24 mouse cellular contexts compared by ENCODE assay signal in genomic region chr6:92570090-92570489, GRCm38 (mm10).
A peak's percentile ranks its signal among the peaks of the same experiment; 100 is the strongest.
DNase-seq lines count a peak whose midpoint lies in the region; ATAC-seq and TF ChIP-seq lines count a peak whose summit lies in the region.
"Had no signal": no experiment of that assay in that cellular context is flagged by ENCODE, and none has a peak within 500 bp of the region (broad histone marks: within the 10 kb centered on the region; RNA-seq: fewer than 3 reads in every experiment).

No protein-coding gene starts in this region.

- ATAC-seq in forebrain, embryonic 12.5 days (ENCODE audit: low FRiP score), result no peak
- ATAC-seq in forebrain, embryonic 16.5 days, result no peak
- no peak for ATAC-seq in hindbrain, embryonic 12.5 days (ENCODE audit: low FRiP score)
- no peak for ATAC-seq in hindbrain, embryonic 11.5 days (ENCODE audit: low FRiP score)
- no peak for ATAC-seq in hindbrain, postnatal 0 days
- ATAC-seq in intestine, postnatal 0 days, result no peak
- ATAC-seq: activated CD4-positive, CD25-positive, alpha-beta regulatory T cell, adult 4 months; liver, embryonic 12.5 days; Patski had no signal

- no peak for DNase-seq in hindbrain, embryonic 11.5 days (ENCODE audit: low spot score)
- peak; percentile 15 for DNase-seq in ZHBTc4 (ENCODE audit: low read depth, low spot score)
- DNase-seq in hindbrain, postnatal 0 days (ENCODE audit: low spot score), result peak; percentile 24
- no peak for DNase-seq in gastrocnemius, postnatal 14 days
- DNase-seq: adrenal gland, postnatal 10 days; cerebellum, adult 18-20 months; gastrocnemius, postnatal 10 days; heart, adult 2 months; kidney, adult 8-10 months; kidney, postnatal 36 days; lung, adult 2 months; right cerebral cortex, postnatal 4 days; thymus, adult 2 months had no signal

- TF ChIP-seq CTCF in hindbrain, postnatal 0 days (IDR thresholded peaks at IDR 0.05; ENCODE audit: low read depth), result no peak
- TF ChIP-seq CTCF in intestine, postnatal 0 days (IDR thresholded peaks at IDR 0.05; ENCODE audit: low read depth), result no peak

- 34% methylated on average over 7 of the region's 7 CpGs for WGBS in forebrain, embryonic 12.5 days
- 19% methylated on average over 7 of the region's 7 CpGs for WGBS in forebrain, embryonic 16.5 days
- WGBS in hindbrain, embryonic 12.5 days, result 59% methylated on average over 7 of the region's 7 CpGs
- 67% methylated on average over 7 of the region's 7 CpGs for WGBS in hindbrain, embryonic 11.5 days
- 38% methylated on average over 7 of the region's 7 CpGs for whole genome bisulfite sequencing in hindbrain, postnatal 0 days
- 37% methylated on average over 7 of the region's 7 CpGs for WGBS in intestine, postnatal 0 days

- H3K4me2 ChIP-seq in forebrain, embryonic 12.5 days, result no peak overlapping the region
- H3K4me2 ChIP-seq in forebrain, embryonic 16.5 days (ENCODE audit: low read length), result no peak overlapping the region
- H3K4me2 ChIP-seq in hindbrain, embryonic 12.5 days (replicated peaks), result no peak overlapping the region
- H3K4me2 ChIP-seq in hindbrain, embryonic 11.5 days (replicated peaks; ENCODE audit: low read depth, low read length), result no peak overlapping the region
- no peak overlapping the region for H3K4me2 ChIP-seq in hindbrain, postnatal 0 days (ENCODE audit: low read depth, low read length)
- no peak overlapping the region for H3K4me2 ChIP-seq in intestine, postnatal 0 days (replicated peaks; ENCODE audit: low read depth)
- H3K4me2 ChIP-seq: limb, embryonic 12.5 days; liver, embryonic 12.5 days had no signal

- intact Hi-C loops in gastrocnemius, postnatal 14 days (cut with DNase I; ENCODE audit: low total_unique reads), result no loop called here

- H3K9ac ChIP-seq in forebrain, embryonic 12.5 days, result no peak overlapping the region
- H3K9ac ChIP-seq in forebrain, embryonic 16.5 days (replicated peaks; ENCODE audit: low read depth, low read length), result no peak overlapping the region
- H3K9ac ChIP-seq in hindbrain, embryonic 12.5 days, result no peak overlapping the region
- no peak overlapping the region for H3K9ac ChIP-seq in hindbrain, embryonic 11.5 days (ENCODE audit: low read depth, low read length)
- 0 out of 2 replicates have a peak overlapping the region, but pooled peaks have one; percentile 14 for H3K9ac ChIP-seq in hindbrain, postnatal 0 days (replicated peaks; ENCODE audit: low read length)
- H3K9ac ChIP-seq in intestine, postnatal 0 days (ENCODE audit: low read depth, low read length), result no peak overlapping the region
- H3K9ac ChIP-seq: limb, embryonic 12.5 days; liver, embryonic 12.5 days had no signal

- H3K36me3 ChIP-seq in forebrain, embryonic 12.5 days (replicated peaks), result no peaks in the 10 kb centered on the region
- no peaks in the 10 kb centered on the region for H3K36me3 ChIP-seq in forebrain, embryonic 16.5 days (ENCODE audit: control insufficient read depth, insufficient read depth)
- no peaks in the 10 kb centered on the region; the same call in 1 of the 2 replicates for H3K36me3 ChIP-seq in hindbrain, embryonic 12.5 days
- H3K36me3 ChIP-seq in hindbrain, embryonic 11.5 days (ENCODE audit: control insufficient read depth, insufficient read depth, low read length), result no peaks in the 10 kb centered on the region
- H3K36me3 ChIP-seq in hindbrain, postnatal 0 days (ENCODE audit: insufficient read depth, low read length), result no peaks in the 10 kb centered on the region
- H3K36me3 ChIP-seq in intestine, postnatal 0 days (ENCODE audit: control insufficient read depth, insufficient read depth), result no peaks in the 10 kb centered on the region
- H3K36me3 ChIP-seq: embryonic facial prominence, embryonic 10.5 days; limb, embryonic 12.5 days; liver, embryonic 12.5 days had no signal

- H3K9me3 ChIP-seq in forebrain, embryonic 12.5 days, result no peaks in the 10 kb centered on the region
- no peaks in the 10 kb centered on the region for H3K9me3 ChIP-seq in forebrain, embryonic 16.5 days (ENCODE audit: control insufficient read depth, low read length)
- H3K9me3 ChIP-seq in hindbrain, embryonic 12.5 days (replicated peaks), result no peaks in the 10 kb centered on the region
- H3K9me3 ChIP-seq in hindbrain, embryonic 11.5 days (ENCODE audit: control insufficient read depth, low read length), result no peaks in the 10 kb centered on the region
- H3K9me3 ChIP-seq in hindbrain, postnatal 0 days (ENCODE audit: low read length), result no peaks in the 10 kb centered on the region
- no peaks in the 10 kb centered on the region for H3K9me3 ChIP-seq in intestine, postnatal 0 days (ENCODE audit: control insufficient read depth)
- H3K9me3 ChIP-seq: embryonic facial prominence, embryonic 10.5 days; limb, embryonic 12.5 days; liver, embryonic 12.5 days had no signal

- peaks cover 11% of the 10 kb centered on the region; the same call in 1 of the 2 replicates for H3K4me1 ChIP-seq in forebrain, embryonic 12.5 days
- H3K4me1 ChIP-seq in forebrain, embryonic 16.5 days (replicated peaks; ENCODE audit: control insufficient read depth, insufficient read depth, low read length), result peaks cover 7% of the 10 kb centered on the region; the same call in 1 of the 2 replicates
- H3K4me1 ChIP-seq in hindbrain, embryonic 12.5 days, result no peaks in the 10 kb centered on the region
- H3K4me1 ChIP-seq in hindbrain, embryonic 11.5 days (replicated peaks; ENCODE audit: control insufficient read depth, insufficient read depth, low read length), result no peaks in the 10 kb centered on the region
- no peaks in the 10 kb centered on the region for H3K4me1 ChIP-seq in hindbrain, postnatal 0 days (ENCODE audit: insufficient read depth, low read length)
- H3K4me1 ChIP-seq in intestine, postnatal 0 days (replicated peaks; ENCODE audit: control insufficient read depth, insufficient read depth, low read length), result no peaks in the 10 kb centered on the region
- H3K4me1 ChIP-seq: limb, embryonic 12.5 days; liver, embryonic 12.5 days; megakaryocyte, embryonic 14.5 days had no signal

- no peak overlapping the region for H3K4me3 ChIP-seq in forebrain, embryonic 12.5 days (replicated peaks)
- H3K4me3 ChIP-seq in forebrain, embryonic 16.5 days (replicated peaks; ENCODE audit: low read length), result no peak overlapping the region
- no peak overlapping the region for H3K4me3 ChIP-seq in hindbrain, embryonic 12.5 days
- no peak overlapping the region for H3K4me3 ChIP-seq in hindbrain, embryonic 11.5 days (ENCODE audit: low read depth, low read length)
- no peak overlapping the region for H3K4me3 ChIP-seq in hindbrain, postnatal 0 days (ENCODE audit: low read length)
- H3K4me3 ChIP-seq in intestine, postnatal 0 days (ENCODE audit: low read depth, low read length), result no peak overlapping the region
- H3K4me3 ChIP-seq: embryonic facial prominence, embryonic 10.5 days; heart, adult 2 months; limb, embryonic 12.5 days; liver, embryonic 12.5 days; myocyte had no signal

- no peaks in the 10 kb centered on the region for H3K27me3 ChIP-seq in forebrain, embryonic 12.5 days
- no peaks in the 10 kb centered on the region for H3K27me3 ChIP-seq in forebrain, embryonic 16.5 days (replicated peaks; ENCODE audit: control insufficient read depth, insufficient read depth, low read length)
- no peaks in the 10 kb centered on the region for H3K27me3 ChIP-seq in hindbrain, embryonic 12.5 days
- H3K27me3 ChIP-seq in hindbrain, embryonic 11.5 days (ENCODE audit: control insufficient read depth, insufficient read depth, low read length), result no peaks in the 10 kb centered on the region
- H3K27me3 ChIP-seq in hindbrain, postnatal 0 days (ENCODE audit: insufficient read depth, low read length), result no peaks in the 10 kb centered on the region
- H3K27me3 ChIP-seq in intestine, postnatal 0 days (replicated peaks; ENCODE audit: control insufficient read depth, insufficient read depth, low read length), result no peaks in the 10 kb centered on the region
- H3K27me3 ChIP-seq: limb, embryonic 12.5 days; liver, embryonic 12.5 days; megakaryocyte, embryonic 14.5 days; Patski had no signal

- 0 out of 2 replicates have a peak overlapping the region, but pooled peaks have one; percentile 32 for H3K27ac ChIP-seq in forebrain, embryonic 12.5 days
- no peak overlapping the region for H3K27ac ChIP-seq in forebrain, embryonic 16.5 days (ENCODE audit: low read length)
- H3K27ac ChIP-seq in hindbrain, embryonic 12.5 days, result 0 out of 2 replicates have a peak overlapping the region, but pooled peaks have one; percentile 49
- H3K27ac ChIP-seq in hindbrain, embryonic 11.5 days (ENCODE audit: low read depth, low read length), result no peak overlapping the region
- 0 out of 2 replicates have a peak overlapping the region, but pooled peaks have one; percentile 42 for H3K27ac ChIP-seq in hindbrain, postnatal 0 days
- no peak overlapping the region for H3K27ac ChIP-seq in intestine, postnatal 0 days (ENCODE audit: low read depth, low read length)
- H3K27ac ChIP-seq: embryonic facial prominence, embryonic 10.5 days; heart, adult 2 months; limb, embryonic 12.5 days; liver, embryonic 12.5 days had no signal

Comparison
In these comparisons a context has a peak if more than half of its experiments do, and no peak if none do; other contexts are left out.
1. H3K27ac ChIP-seq: peak in forebrain, embryonic 12.5 days (single experiment), hindbrain, embryonic 12.5 days (single experiment) and hindbrain, postnatal 0 days (single experiment); none in forebrain, embryonic 16.5 days (single experiment), hindbrain, embryonic 11.5 days (single experiment) and intestine, postnatal 0 days (single experiment).
2. DNase-seq: peak in ZHBTc4 (single experiment) and hindbrain, postnatal 0 days (single experiment); none in hindbrain, embryonic 11.5 days (single experiment) and gastrocnemius, postnatal 14 days (single experiment).